Mouse (Mus musculus) intestine, embryonic 14.5 days (tissue): Measurements from ENCODE around the gene Hes1. TPM values are rescaled to one million over a fixed set of nuclear protein-coding genes. Genes with fewer than 3 reads are reported as not detected.

Experiments
- ATAC-seq: fragments of 200-750 bp; cut with Nextera tagmentation; replicated peaks from 2 replicates; pipeline ENCODE4 v1.8.0; 2017; ENCODE audit warnings: low read depth, moderate number of reproducible peaks, moderate TSS enrichment, moderate library complexity; ENCODE audit not compliant: low FRiP score, low TSS enrichment
- DNase-seq: peaks from one replicate; pipeline ENCODE4 v3.0.0-alpha.2; 2018; ENCODE audit warnings: low spot score
- H3K27ac ChIP-seq: fragments of 300-500 bp; sonication (generic); 2 replicates; pipeline ENCODE4 v1.5.1; 2014; ENCODE audit warnings: low read depth, mild to moderate bottlenecking, control low read depth
- H3K27me3 ChIP-seq: fragments of 300-500 bp; sonication (generic); replicated peaks from 2 replicates; pipeline ENCODE4 v1.6.1; 2014; ENCODE audit warnings: low read length, control low read depth; ENCODE audit not compliant: control insufficient read depth, insufficient read depth
- H3K36me3 ChIP-seq: fragments of 300-500 bp; sonication (generic); 2 replicates; pipeline ENCODE4 v1.6.1; 2014; ENCODE audit warnings: low read length, control low read depth; ENCODE audit not compliant: control insufficient read depth, insufficient read depth
- H3K4me1 ChIP-seq: fragments of 300-500 bp; sonication (generic); replicated peaks from 2 replicates; pipeline ENCODE4 v1.6.1; 2014; ENCODE audit warnings: low read length, control low read depth, mixed read lengths; ENCODE audit not compliant: control insufficient read depth, insufficient read depth
- H3K4me2 ChIP-seq: fragments of 300-500 bp; sonication (generic); 2 replicates; pipeline ENCODE4 v1.6.1; 2014; ENCODE audit warnings: low read length
- H3K4me3 ChIP-seq: fragments of 300-500 bp; sonication (generic); 2 replicates; pipeline ENCODE4 v1.5.1; 2014; ENCODE audit warnings: low read depth, low read length, control low read depth, mixed read lengths
- H3K9ac ChIP-seq: fragments of 300-500 bp; sonication (generic); 2 replicates; pipeline ENCODE4 v1.6.1; 2014; ENCODE audit warnings: mild to moderate bottlenecking, low read length
- H3K9me3 ChIP-seq: fragments of 300-500 bp; sonication (generic); 2 replicates; pipeline ENCODE4 v1.6.1; 2016; ENCODE audit warnings: low read length, control low read depth; ENCODE audit not compliant: control insufficient read depth
- WGBS: fragments of 180-500 bp; shearing (Covaris S2); extraction: QIAGEN DNeasy Blood & Tissue Kit; methylation state at CpG from one replicate; pipeline ENCODE4 v1.1.7; 2014; 5-methylcytosine and 5-hydroxymethylcytosine counted together
- polyA plus RNA-seq: library from polyadenylated mRNA; unstranded; fragments of >200 nt; fragmentation: Nextera tagmentation; extraction: Ambion mirVana; gene quantifications from 2 replicates; pipeline ENCODE4 v1.2.1, GENCODE M21; 2014

Hes1 gene
- polyA plus RNA-seq, 1 experiment from 2014 or later, result 67.2 TPM

DNA sequence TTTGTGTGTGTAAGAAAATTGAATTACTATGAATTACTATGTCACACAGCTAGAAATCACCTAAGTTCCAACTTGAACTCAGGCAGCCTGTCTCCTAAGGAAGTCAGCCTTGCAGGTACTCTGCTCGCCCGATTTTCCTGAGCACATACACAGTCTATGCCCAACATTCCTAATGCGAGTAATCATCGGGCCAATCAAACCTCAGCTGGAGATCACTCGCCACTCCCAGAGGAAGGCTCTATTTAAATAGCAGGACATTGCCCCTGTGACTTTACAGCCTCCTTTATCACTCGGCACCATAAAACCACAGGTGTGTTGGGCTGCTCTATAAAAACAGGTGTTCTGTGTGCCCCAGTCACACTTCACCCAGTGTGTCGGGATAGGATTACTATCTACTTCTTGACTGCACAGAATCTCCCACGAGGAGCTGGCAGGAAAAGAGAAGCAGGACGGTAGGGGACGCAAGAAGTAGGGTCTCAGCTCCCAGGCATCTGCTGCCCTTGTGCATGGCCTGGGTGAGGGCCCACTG, 8.8 kb upstream of the Hes1 start:
- peak; percentile 66 for ATAC-seq
- WGBS, result 48% methylated on average over 10 of the region's 10 CpGs

DNA sequence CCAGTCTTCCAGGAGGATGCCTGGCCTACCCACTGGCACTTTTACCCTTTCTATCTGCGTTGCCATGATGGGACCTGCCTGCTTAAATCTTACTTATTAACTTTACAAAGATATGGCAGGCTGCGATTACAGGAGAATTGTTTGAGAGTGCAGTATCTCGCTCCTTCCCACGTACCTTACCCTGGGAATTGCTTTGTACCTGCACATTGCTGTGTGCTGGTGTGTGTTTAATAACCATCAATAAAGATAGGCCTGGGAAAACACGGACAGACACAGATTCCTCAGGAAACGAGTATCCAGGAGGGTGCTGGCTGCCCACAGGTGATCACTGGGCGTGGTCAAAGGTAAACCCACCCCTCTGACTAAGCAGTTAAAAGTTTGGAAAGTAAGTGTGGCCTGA, 8.3 kb upstream of the Hes1 start:
- Histone ChIP-seq H3K36me3 (no peaks in the 10 kb centered on the region), H3K4me1 (peaks cover 32% of the 10 kb centered on the region), H3K27ac (peak overlapping the region; percentile 84), H3K9ac (no peak overlapping the region), H3K27me3 (no peaks in the 10 kb centered on the region), H3K4me2 (peak overlapping the region; percentile 21; the same call in 1 of the 2 replicates), H3K4me3 (no peak overlapping the region), H3K9me3 (no peaks in the 10 kb centered on the region)
- 61% methylated on average over 7 of the region's 7 CpGs for WGBS
- ATAC-seq (peak; percentile 65), DNase-seq (no peak)

More for the DNA sequence above, 8.8 kb upstream of the Hes1 start:
- H3K4me1 ChIP-seq, result peaks cover 27% of the 10 kb centered on the region
- no peaks in the 10 kb centered on the region for H3K36me3 ChIP-seq
- peak overlapping the region; percentile 21; the same call in 1 of the 2 replicates for H3K4me2 ChIP-seq
- H3K9ac ChIP-seq, result no peak overlapping the region
- H3K27me3 ChIP-seq, result no peaks in the 10 kb centered on the region
- H3K4me3 ChIP-seq, result no peak overlapping the region
- H3K9me3 ChIP-seq, result no peaks in the 10 kb centered on the region
- DNase-seq, result peak; percentile 74
- peak overlapping the region; percentile 84 for H3K27ac ChIP-seq

GRCm38 (mm10) chr16:30056906-30057305, 7.3 kb upstream of the Hes1 start:
- Histone ChIP-seq H3K9me3 (no peaks in the 10 kb centered on the region), H3K4me1 (peaks cover 33% of the 10 kb centered on the region), H3K4me3 (no peak overlapping the region), H3K27me3 (no peaks in the 10 kb centered on the region), H3K36me3 (no peaks in the 10 kb centered on the region), H3K27ac (no peak overlapping the region), H3K4me2 (no peak overlapping the region), H3K9ac (no peak overlapping the region)
- DNase-seq, result no peak
- WGBS, result 86% methylated on average over 2 of the region's 2 CpGs
- no peak for ATAC-seq

- H3K4me2 ChIP-seq, result peak overlapping the region; percentile 14
- peaks cover 38% of the 10 kb centered on the region for H3K4me1 ChIP-seq
- peak overlapping the region; percentile 38; the same call in 1 of the 2 replicates for H3K27ac ChIP-seq
- H3K4me3 ChIP-seq, result no peak overlapping the region
- WGBS, result 14% methylated on average over 9 of the region's 9 CpGs
- no peaks in the 10 kb centered on the region for H3K36me3 ChIP-seq
- no peak for ATAC-seq
- no peak for DNase-seq
- no peaks in the 10 kb centered on the region for H3K27me3 ChIP-seq
- no peak overlapping the region for H3K9ac ChIP-seq
- no peaks in the 10 kb centered on the region for H3K9me3 ChIP-seq
Observed at GRCm38 (mm10) chr16:30058974-30059717, 5.0 kb upstream of the Hes1 start.

DNA sequence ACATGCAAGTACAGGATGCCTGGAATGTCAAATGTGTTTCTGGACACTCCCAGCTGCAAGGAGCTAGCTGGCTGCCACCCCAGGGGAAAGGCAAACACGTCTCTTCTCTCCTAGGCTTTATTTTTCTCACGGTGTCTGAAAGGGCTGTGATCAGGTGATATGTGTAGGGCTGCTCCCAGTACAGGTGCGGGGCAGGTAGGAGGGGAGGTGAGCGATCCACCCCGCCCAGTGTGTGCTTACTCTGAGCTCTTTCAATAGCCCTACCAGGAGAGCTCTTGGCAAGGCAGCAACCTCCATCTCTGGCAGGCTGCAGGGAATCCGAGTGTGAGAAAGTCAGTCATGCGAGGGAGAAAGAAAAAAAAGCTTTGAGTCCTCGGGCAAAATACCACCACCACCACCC, 3.8 kb upstream of the Hes1 start:
- Histone ChIP-seq H3K4me1 (peaks cover 36% of the 10 kb centered on the region), H3K4me3 (no peak overlapping the region), H3K4me2 (no peak overlapping the region), H3K36me3 (no peaks in the 10 kb centered on the region), H3K9ac (no peak overlapping the region), H3K9me3 (no peaks in the 10 kb centered on the region), H3K27ac (peak overlapping the region; percentile 12; the same call in 1 of the 2 replicates), H3K27me3 (no peaks in the 10 kb centered on the region)
- ATAC-seq, result no peak
- WGBS, result 24% methylated on average over 8 of the region's 8 CpGs
- no peak for DNase-seq

- ATAC-seq, result no peak
- peak overlapping the region; percentile 99 for H3K27ac ChIP-seq
- H3K27me3 ChIP-seq, result no peaks in the 10 kb centered on the region
- peaks cover 4% of the 10 kb centered on the region; the same call in 1 of the 2 replicates for H3K36me3 ChIP-seq
- DNase-seq, result no peak
- WGBS, result 22% methylated on average over 12 of the region's 12 CpGs
- no peaks in the 10 kb centered on the region for H3K9me3 ChIP-seq
- H3K9ac ChIP-seq, result peak overlapping the region; percentile 91
- H3K4me2 ChIP-seq, result peak overlapping the region; percentile 82
- peaks cover 36% of the 10 kb centered on the region for H3K4me1 ChIP-seq
- H3K4me3 ChIP-seq, result peak overlapping the region; percentile 90
Observed at GRCm38 (mm10) chr16:30062242-30063030, 1.7 kb upstream of the Hes1 start.

DNA sequence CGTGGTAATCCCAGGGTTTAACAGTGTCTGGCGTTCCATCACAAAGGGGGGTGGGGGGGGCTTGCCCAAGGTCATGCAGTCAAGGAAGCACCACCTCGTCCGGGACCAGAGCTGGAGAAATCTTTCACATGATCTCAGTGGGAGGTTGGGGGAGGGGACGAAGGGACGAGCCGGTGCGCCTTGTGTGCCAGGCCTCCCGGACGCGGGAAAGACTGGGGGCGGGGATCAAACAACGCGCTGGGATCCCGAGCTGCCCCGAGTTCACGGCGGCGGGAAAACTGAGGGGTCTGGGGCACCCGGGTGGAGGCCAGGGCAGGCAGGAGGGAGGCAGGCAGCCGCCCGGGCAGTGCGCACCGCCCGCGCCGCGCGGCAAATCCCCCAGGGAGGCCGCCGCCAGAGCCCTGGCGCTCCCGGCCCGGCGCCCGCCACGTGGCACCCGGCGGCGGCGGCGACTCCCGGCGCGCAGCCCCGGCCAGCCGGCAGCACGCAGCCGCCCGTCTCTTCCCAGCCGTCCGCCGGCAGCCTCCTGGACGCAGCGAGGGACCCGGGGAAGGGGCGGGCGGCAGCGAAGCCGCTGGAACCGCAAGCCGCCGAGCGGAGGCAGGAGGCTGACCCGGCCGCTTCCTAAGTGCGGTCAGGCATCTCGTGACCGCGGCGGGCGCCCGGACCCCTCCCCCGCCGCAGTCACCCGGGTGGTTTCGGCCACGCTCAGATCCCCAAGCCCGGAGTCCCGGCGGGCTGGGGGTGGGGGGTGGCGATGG, 883 bp upstream of the Hes1 start:
- peak overlapping the region; percentile 82 for H3K4me2 ChIP-seq
- peak overlapping the region; percentile 90 for H3K4me3 ChIP-seq
- peaks cover 4% of the 10 kb centered on the region; the same call in 1 of the 2 replicates for H3K36me3 ChIP-seq
- H3K9me3 ChIP-seq, result no peaks in the 10 kb centered on the region
- DNase-seq (peak; percentile 88), ATAC-seq (peak; percentile 37)
- H3K27ac ChIP-seq, result peak overlapping the region; percentile 99
- H3K9ac ChIP-seq, result peak overlapping the region; percentile 91
- H3K4me1 ChIP-seq, result peaks cover 36% of the 10 kb centered on the region
- no peaks in the 10 kb centered on the region for H3K27me3 ChIP-seq
- under 1% methylated on average over 69 of the region's 82 CpGs for WGBS

GRCm38 (mm10) chr16:30064613-30065012, 429 bp downstream of the Hes1 start:
- WGBS, result under 1% methylated on average over 8 of the region's 8 CpGs
- Histone ChIP-seq H3K36me3 (peaks cover 4% of the 10 kb centered on the region; the same call in 1 of the 2 replicates), H3K4me1 (peaks cover 34% of the 10 kb centered on the region), H3K4me3 (peak overlapping the region; percentile 90), H3K27me3 (no peaks in the 10 kb centered on the region), H3K9ac (peak overlapping the region; percentile 91), H3K4me2 (peak overlapping the region; percentile 82), H3K9me3 (no peaks in the 10 kb centered on the region), H3K27ac (peak overlapping the region; percentile 99)
- ATAC-seq (no peak), DNase-seq (no peak)
